Mouse (Mus musculus) urinary bladder, adult 2 months (tissue): ENCODE results near the gene Ccdc171. TPM values are rescaled to one million over a fixed set of nuclear protein-coding genes. Genes with fewer than 3 reads are reported as not detected.
"Not testable (repeated sequence)": the region's sequence is repeated elsewhere in the genome, so short reads cannot be mapped to it uniquely, and the experiment has no call there.

Experiments used
- DNase-seq: peaks from one replicate; pipeline ENCODE4 v3.0.0; 2022; ENCODE audit warnings: low spot score
- polyA plus RNA-seq: library from polyadenylated mRNA; depleted of rRNA; stranded (reverse); fragments of >200 nt; gene quantifications from 2 replicates; pipeline ENCODE4 v1.2.3, GENCODE M21; 2012

Ccdc171 gene
- polyA plus RNA-seq, 1 experiment: 2.9 TPM

DNA sequence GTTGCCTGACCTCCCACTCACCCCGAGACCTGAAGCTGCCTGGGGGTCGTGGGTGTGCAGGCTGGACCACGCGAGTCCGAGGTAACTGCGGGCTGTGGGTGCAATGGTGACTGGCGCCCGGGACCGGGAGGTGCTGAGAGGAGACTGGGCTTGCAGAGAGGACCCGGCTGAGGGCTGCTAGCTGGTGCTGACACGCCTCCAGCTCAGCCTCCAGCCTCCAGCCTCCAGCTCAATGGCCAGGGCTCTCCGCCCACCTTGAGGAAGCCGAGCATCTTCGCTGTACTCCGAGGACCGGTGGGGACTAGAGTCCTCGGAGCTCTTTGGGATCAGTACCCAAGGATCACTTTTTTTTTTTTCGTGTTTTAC is 328 bp downstream of the Ccdc171 start:
- no peak for DNase-seq

DNA sequence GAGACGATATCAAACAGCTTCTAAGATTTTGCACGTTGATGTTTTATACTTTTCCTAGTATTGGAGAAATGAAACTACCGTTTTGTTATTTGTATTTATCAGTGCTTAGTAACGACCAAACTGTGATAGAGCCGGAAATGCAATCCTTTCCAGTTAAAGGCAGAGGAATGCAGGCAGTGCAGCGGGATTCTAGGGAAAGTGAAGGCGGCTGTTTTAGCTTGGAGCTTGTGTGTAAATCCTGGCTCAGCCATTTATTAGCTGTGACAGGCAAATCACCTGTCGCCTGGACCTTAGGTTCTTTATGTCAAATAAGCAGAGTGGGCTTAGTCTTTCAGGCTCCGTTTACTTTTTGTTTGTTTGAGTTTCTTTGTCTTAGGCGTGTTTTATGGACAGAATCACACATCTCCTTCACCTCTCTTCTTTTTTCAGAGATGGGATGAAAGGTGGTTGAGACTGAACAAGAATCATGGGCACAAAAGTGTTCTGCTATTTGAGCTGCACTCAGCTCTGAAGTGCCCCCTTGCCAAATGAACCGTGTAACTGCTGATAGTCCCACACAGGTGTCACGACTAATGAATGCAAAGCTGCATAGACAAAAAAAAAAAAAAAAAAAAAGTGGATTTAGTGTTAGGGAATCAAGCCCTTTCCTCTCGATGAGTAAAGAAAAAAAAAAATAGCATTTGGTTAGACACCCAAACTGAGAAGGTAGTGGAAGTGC is 1.1 kb downstream of the Ccdc171 start:
- DNase-seq: no peak

DNA sequence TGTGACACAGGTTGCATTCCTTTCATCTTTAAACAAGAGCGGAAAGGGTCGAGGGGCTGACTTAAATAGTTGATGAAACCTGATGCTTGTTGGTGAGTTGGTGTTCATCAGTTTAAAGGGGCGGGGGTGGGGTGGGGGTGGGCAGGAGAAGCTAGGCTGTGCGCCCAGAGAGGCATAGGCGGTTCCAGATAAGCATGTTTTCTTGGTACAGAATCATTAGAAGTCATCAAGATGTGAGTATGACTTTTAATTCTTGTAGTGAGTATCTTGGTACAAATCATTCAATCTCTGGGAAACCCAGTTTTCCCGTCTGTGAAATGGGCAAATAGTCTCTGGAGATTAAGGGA is 1.6 kb downstream of the Ccdc171 start:
- no peak for DNase-seq

DNA sequence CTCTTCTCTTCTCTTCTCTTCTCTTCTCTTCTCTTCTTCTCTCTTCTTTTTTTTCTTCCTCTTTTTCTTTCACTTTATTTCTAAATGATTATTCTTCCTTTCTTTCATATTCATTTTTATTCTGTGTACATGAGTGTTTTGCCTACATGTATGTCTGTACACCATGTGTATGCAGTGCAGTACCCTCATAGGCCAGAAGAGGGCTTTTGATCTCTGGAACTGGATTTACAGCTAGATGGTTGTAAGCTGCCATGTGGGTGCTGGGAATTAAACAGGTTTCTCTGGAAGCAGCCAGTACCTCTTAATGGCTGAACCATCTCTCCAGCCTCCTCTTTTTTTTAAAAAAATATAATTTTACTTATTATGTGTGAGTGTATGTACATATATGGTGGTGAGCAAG is 2.6 kb downstream of the Ccdc171 start:
- no peak for DNase-seq

DNA sequence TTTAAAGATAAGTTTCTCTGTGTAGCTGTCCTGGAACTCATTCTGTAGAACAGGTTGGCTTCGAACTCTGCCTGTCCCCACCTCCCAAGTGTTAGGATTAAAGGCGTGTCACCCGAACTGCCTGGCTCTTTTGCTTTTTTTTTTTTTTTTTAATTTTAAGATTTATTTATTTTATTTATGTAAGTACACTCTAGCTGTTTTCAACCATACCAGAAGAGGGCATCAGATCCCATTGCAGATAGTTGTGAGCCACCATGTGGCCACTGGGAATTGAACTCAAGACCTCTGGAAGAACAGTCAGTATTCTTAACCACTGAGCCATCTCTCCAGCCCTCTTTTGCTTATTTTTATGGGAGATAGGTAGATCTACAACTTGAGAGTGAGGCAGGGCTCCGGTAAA is 4.7 kb downstream of the Ccdc171 start:
- DNase-seq: not testable (repeated sequence)

DNA sequence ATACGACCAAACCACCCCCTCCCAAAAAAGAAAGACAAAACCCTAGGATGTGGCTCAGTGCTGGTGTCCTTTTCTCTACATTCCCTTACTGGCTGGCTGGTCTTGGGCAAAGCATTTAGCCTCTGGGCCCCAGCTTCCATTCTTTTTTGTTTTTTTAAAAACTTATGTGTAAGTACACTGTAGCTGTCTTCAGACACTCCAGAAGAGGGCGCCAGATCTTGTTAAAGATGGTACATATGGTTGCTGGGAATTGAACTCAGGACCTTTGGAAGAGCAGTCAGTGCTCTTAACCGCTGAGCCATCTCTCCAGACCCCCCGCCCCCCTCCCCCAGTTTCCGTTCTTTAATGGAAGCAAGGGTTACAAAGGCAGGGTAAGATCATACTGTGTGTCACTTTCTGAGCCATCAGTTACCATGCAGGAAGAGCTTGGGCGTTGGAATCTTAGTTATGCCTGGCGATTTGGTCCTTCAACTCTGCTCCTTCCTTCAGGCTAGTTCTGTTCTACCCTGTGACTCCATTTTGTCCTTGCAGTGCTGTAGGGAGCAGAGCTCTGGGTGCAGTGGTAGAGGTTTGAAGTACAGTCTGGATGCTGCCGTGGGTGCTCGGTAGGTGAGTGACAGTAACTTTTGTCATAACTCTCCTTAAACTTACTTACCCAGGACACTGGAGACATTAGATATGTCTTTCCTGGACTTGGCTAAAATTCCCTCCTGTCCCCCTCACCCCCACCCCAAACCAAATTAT is 8.0 kb downstream of the Ccdc171 start:
- no peak for DNase-seq

DNA sequence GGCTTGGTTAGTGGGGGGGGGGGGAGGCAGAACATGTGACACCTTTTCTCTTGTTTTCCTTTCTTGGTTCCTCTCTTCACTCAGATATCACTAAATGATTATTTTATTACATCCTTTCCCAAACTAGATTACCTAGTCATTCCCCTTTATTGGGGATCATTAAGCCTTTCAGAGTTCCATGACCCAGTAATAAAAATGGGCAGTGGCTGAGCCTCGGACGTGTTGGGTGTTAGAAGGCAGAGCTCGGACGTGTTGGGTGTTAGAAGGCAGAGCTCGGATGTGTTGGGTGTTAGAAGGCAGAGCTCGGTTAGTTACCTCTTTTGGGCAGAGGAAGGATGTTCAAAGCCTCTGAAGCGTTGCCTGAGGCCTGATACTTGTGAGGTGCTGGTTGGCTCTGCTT is 8.7 kb downstream of the Ccdc171 start:
- no peak for DNase-seq

DNA sequence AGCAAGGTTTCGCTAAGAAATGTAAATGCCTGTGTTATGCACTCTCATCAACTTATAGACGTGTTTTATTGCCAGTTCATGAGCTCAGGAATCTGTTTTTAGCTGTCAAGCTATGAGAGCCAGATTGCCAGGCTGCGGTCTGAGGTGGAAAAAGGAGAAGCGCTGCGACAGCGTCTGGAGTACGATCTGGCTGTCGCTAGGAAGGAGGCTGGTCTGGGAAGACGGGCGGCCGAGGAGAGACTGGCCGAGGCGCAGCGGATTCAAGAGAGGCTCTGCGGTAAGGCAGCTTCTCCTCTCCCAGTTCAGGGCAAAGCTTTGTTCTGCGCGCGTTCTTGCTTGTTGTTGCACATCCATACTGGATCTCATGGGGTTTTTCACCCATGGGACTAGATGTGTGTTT is 24.2 kb downstream of the Ccdc171 start:
- DNase-seq: no peak

DNA sequence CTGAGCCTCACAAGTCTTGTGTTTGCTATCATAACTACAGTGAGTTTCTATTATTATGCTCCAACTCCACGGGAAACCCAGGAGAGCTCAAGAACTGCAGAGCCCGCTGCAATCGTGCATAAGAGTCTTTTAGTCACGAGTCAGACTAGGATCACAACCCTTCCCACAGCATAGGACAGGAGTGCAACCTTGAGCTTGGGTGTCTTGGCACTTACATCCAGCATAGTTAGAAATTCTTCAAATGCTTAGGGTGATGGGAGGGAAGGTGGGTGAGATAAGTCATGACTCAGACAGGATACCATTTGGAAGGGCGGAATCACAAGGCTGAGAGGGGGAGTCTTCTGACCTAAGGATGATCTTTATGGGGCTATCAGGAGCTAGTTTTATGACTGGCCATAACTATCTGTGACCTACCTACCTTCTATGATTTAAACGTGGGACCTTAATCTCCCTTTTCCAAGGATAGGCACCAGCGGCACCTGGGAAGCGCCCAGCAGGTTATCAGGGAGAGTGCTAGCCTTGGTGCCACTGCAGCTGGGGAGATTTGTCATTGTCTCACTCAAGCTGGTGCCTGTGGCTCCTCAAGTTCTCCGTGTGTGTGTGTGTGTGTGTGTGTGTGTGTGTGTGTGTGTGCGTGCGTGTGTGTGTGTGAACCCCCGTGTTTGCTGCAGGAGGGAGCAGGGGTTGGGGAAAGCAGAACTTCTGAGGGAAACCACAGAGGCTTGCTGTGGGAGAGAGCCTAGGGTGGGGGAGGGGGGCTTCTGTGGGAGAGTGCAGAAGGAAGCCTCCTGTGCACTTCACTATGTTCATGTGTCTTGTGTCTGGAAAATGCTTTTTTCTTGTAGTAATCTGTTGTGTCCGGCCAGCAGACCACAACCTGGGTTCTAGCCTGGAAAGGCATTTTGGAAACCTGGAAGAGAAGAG is 42.1 kb downstream of the Ccdc171 start:
- no peak for DNase-seq

DNA sequence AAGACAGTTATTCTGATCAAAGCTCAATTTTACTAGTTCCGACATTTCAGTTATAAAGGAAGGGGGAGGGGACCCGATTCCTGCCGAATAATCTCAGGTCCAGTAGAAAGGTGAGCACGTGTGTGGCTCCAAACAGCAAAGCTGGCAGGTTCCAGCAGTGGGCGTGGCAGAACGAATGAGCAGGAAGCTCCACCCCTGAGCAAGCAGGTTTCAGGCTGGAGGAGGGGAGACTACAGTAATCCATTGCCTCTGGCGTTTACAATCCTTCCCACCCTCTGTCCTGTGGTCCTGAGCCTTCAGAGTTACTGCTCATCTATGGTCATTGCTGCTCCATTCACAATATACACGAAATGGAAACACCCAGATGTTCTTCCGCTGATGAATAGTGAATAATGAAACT is 42.8 kb downstream of the Ccdc171 start:
- not testable (repeated sequence) for DNase-seq

DNA sequence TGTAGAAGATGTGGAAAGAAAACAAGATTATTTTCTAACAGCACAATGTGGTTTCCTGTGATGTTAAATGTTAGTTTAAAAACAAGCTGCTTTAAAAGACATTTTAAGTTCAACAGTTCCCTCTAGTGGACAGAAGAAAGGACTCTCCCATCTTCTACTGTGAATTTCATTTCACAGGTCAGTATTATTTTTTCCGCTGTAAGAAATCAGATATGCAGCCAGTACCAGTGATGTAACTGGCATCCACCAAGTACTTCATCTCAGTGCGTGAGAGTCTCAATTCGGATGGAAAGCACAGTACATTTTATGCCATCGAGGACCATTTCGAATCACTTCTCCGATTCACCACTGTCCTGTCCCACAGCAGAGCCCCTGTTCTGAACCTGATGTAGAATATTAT is 45.2 kb downstream of the Ccdc171 start:
- DNase-seq: no peak

DNA sequence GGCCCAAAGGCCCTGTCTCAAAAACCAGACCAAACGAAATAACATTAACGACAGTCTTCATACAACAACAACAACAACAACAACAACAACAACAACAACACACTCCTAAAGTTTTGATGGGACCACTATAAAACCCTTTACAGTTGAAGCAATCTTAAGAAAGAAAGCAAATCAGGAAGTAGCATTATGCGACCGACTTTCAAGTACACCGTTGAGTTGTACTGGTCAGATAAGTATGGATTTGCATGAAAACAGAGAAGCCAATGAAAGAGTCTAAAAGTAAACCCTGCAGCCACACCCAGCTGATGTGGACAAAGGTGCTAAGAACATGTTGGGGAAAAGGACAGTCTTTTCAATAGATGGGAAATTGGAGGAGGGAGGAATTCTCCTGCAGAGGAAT is 45.7 kb downstream of the Ccdc171 start:
- DNase-seq: no peak

DNA sequence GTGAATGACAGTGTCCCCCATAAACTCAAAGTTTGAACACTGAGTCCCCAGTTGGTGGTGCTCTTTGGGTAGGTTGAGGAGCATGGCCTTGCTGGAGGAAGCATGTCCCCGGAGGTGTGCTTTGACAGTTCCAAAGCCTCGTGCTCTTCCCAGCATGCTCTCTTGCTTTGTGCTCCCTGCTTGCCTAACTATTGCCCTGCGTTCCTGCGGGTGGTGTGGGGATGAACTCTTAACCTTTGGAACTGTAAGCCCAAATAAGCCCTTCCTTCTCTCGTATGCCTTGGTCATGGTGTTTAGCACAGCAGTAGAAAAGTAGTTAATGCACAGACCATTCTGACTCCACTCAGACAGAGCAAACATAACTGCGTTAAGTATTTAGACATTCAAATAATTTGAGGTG is 47.2 kb downstream of the Ccdc171 start:
- no peak for DNase-seq

DNA sequence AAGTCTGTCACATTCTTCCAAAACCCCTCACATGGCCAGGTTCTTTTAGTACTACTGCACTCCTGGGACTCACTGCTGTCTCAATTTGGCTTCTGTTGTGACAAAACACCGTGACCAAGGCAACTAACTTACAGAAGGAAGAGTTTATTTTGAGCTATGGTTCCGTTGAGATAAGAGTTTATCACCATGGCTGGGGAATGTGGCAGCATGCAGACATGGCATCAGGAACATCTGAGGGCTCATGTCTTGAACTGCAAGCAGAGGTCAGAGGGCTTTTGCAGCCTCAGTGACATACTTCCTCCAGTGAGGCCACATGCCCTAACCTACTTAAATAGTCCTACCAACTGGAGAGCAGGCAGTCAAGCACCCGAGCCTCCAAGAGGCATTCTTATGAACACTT is 51.0 kb downstream of the Ccdc171 start:
- DNase-seq: no peak

DNA sequence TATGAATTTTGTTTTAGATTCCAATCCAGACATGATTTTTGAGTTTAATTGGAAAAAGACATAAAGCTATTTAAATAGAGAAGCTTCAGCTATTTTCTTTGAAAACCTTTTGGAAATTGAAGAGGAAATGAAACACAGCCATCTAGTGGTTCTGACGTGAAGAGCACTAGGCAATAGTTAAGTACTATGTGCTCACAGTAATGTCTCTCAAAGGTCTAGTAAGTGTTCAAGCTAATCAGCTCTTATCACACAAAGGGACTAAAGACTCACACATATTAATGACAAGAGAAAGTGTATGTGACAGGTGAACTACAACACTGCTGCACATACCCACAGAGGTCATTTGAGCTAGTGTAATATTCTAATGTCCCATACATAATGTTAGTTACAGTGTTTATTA is 54.8 kb downstream of the Ccdc171 start:
- DNase-seq: no peak

DNA sequence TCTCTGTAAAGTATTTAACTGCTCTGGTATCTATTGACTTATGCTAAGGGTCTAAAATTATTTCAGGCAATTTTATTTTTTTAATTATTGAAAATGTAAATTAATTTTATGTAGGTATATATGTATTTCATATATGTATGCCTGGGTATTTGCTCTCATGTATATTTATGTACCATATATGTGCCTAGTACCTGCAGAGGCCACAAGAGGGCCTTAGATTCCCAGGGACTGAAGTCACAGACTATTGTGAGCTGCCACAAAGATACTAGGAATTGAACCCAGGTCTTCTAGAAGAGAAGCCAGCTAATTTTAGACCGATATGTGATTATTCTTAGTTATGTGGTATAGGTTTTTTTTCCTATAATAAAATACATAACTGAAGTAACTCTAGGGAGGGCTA is 62.2 kb downstream of the Ccdc171 start:
- no peak for DNase-seq

DNA sequence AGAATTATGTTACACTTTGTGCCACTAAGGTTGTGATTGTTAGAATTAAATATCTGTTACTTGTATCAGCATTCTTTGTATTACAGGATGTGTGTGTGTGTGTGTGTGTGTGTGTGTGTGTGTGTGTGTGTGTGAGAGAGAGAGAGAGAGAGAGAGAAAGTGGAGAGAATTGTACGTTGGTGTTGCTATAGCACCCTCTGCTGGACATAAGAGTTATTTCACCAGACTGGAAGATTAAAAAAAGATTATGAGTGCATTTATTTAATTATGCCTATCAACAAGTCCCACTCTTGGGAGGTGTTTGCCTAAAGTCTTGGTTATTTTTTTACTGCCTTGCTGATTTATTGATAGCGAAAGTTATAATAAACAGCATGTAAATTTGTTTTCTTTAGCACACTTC is 71.1 kb downstream of the Ccdc171 start:
- DNase-seq: no peak

DNA sequence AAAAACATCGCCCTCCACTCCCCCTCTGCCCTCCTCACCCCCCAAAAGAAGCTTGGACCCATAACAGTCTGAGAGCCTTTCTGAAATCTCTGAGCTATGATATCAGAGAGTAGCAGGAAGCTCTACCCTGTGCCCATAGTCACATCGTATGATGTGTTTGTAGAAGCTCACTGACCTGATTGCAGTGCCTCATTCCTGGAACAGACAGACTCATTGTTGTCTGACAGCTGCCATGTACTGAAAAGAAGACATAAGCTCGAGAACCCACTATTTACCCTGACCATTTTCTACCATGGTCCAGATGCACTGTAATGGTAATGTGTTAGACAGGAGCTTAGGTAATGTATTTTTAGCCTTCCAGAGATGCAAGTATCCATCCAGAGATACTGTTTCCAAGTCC is 85.8 kb downstream of the Ccdc171 start:
- no peak for DNase-seq

DNA sequence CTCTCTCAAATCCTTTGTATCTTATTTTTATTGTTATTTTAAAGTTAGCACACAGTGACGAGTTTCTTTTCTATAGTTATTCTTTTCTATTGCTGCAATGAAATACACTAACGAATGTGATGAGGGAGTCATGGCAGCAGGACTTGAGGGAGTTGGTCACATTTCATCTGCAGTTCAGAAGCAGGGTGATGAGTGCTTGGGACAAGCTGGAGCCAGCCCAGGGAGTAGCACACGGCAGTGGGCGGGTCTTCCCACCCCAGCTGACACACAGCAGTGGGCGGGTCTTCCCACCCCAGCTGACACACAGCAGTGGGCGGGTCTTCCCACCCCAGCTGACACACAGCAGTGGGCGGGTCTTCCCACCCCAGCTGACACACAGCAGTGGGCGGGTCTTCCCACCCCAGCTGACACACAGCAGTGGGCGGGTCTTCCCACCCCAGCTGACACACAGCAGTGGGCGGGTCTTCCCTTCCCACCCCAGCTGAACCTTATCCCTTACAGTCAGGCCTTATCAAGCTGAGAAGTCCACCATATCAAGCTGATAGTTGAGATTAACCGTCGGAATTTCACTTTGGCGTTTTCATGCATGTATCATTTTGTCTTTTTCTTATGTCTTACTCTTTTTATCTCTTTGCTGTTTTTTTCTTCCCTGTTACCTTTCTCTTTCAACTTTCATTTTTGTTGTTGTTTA is 97.8 kb downstream of the Ccdc171 start:
- not testable (repeated sequence) for DNase-seq

DNA sequence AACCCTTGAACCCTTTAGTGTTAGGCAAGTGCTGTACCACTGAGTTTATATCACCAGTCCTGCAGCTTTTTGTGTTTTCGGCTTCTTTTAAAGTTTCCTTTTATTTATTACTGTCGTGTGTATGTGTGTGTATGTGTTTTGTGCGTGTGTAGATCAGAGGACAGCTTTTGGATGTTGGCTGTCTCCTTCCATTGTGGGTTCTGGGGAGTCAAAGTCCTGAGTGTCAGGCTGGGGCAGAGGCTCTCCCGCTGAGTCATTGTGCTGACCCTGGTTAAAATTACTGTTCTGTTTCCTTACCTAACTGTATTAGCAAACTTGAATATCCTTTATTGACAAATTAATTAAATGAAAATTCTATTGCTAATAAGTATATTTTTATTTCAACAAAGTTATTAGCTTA is 98.4 kb downstream of the Ccdc171 start:
- DNase-seq: no peak

DNA sequence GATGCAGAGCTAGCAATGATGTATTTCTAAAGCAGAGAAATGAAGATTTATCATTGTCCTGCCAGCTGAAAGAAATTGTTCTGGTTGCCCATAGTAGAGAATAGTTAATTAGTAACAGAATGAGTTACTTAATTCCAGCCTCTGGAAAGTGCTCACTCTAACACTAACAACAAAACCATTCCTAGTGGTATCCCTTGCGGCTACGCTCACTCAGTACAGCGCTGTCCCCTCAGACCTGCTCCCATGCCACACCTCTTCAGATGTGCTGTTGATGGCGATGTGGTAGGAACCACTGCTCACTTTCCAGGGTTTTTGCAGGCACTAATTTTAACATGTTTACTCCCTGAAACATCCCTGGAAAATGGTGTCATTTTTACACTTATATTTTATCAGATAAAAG is 126.1 kb downstream of the Ccdc171 start:
- DNase-seq: no peak

DNA sequence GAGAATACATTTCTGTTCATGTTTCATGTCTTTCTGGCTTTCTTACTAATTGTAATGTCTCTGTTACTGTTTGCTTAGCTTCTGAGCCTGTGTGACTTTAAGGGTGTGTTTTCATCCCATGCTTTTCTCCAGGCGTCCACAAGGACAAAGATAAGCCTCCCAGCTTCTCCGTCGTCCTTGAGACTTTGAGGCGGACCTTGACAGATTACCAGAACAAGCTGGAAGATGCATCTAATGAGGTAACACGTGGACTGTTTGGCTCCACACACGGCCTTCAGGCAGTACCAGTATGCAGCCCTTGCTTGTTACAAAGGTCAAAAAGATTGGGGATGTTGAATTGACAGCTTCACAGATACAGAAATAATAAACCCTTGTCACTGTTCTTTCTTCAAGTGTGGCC is 130.1 kb downstream of the Ccdc171 start:
- DNase-seq: no peak
